Mouse (Mus musculus) kidney, postnatal 36 days (tissue): Measurements from ENCODE around the gene Lgr4.

Experiments used
- DNase-seq, 2 experiments: peaks; one replicate each; pipeline ENCODE4 v3.0.0; 2021 to 2022; ENCODE audit warnings: mixed read lengths in 2 of 2

Gene Lgr4

GRCm38 (mm10) chr2:109953048-109953717 is 35.7 kb downstream of the Lgr4 start:
- DNase-seq, result no peak

DNA sequence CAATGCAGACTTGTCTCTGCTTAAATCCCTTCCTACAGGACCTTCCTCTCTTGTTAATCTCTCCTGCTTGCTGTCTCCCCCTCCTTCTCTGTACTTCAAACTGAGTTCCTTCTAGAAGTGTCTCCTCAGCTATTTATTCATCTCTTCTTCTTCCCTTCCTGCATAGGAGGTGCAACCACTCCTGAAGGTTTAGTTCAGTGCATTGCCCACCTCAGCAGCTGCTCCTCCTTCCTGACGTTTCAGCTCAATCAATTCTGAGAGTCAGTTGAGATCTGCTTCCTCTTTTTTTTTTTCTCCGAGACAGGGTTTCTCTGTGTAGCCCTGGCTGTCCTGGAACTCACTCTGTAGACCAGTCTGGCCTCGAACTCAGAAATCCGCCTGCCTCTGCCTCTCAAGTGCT is 36.4 kb downstream of the Lgr4 start:
- no peak for DNase-seq

GRCm38 (mm10) chr2:109955060-109955459 is 37.6 kb downstream of the Lgr4 start:
- DNase-seq, result no peak

GRCm38 (mm10) chr2:109955910-109956309 is 38.5 kb downstream of the Lgr4 start:
- DNase-seq, result no peak

- no peak for DNase-seq
Observed at GRCm38 (mm10) chr2:109956785-109957184, 39.3 kb downstream of the Lgr4 start.

DNA sequence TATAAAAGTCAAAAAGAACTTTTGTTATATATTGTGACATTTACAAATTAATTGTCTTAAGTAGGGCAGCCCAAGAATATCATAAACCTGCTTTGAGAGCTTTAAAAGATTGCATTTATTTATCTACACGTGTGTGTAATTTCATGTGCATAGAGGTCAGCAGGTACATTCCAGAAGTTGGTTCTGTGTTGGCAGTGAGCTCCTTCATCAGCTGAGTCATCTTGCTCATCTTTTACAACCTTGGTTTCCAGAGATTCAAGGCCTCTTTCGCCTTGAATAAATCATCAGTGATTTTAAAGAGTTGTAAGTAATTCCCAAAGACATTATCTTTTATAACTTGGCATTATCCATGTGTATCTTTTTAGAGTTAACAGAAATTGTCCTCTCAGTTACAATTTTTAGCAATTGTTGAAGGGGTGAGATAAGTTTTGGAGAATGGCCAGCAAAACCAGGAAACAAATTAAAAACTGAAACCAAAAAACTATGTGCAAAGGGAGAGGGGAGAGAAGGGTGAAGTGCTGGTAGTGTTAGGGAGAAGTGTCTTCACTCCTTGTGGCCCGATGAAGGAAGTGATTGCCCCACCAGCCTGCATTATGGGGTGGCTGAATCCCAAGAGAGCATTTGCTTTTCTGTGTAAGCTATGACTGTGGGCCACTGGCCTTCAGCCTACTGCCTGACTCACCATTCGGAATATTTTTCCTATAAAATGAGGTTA is 41.4 kb downstream of the Lgr4 start:
- DNase-seq, result no peak

- no peak for DNase-seq
Observed at GRCm38 (mm10) chr2:109959407-109960075, 42.1 kb downstream of the Lgr4 start.

GRCm38 (mm10) chr2:109960246-109960645 is 42.8 kb downstream of the Lgr4 start:
- DNase-seq, result no peak

- no peak for DNase-seq
Observed at GRCm38 (mm10) chr2:109961174-109961573, 43.7 kb downstream of the Lgr4 start.

DNA sequence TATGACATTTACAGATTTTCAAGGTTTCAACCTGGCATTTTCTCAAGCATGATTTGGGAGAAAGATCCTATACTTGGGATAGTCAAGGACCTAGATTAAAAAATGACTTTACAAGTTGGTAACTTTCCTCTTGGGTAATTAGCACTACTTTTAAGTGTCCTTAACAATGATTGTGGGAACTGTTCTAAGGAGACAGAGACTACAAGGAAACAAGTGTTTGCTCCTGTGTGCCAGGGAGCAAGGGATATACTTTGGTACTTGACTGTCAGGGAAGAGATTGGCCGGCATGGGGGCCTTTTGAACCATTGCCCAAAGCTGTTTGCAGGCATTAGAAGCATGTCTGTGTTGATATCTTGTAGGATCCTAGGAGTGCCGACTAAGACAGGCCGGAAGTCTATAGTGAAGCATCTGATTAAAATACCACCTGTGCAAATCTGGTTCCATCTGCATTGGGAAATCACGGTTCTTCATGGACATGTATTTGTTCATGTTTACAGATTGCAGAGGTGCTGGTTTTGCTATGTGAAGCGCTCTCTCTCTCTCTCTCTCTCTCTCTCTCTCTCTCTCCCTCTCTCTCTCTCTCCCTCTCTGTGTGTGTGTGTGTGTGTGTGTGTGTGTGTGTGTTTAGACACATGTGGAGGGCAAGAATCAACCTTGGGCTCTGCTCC is 46.3 kb downstream of the Lgr4 start:
- DNase-seq, result no peak

GRCm38 (mm10) chr2:109965753-109966420 is 48.4 kb downstream of the Lgr4 start:
- no peak for DNase-seq

DNA sequence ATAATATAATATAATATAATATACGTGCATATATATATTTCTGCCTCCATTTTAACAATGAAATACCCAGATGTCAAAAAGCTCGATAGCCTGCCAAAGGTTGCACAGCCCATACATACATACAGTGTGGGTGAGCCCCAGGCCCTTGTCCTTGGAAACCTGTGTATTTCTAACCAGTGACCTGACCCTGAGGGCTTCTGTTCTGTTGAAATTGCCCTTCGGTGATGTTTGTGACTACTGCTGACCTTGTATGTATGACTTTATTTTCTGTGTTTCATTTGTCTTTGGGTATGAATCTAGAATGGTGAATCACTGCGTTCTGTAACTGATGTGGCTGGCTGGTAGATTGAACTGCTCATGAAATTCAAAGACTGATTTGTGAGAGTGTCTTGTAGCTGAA is 49.4 kb downstream of the Lgr4 start:
- no peak for DNase-seq

DNA sequence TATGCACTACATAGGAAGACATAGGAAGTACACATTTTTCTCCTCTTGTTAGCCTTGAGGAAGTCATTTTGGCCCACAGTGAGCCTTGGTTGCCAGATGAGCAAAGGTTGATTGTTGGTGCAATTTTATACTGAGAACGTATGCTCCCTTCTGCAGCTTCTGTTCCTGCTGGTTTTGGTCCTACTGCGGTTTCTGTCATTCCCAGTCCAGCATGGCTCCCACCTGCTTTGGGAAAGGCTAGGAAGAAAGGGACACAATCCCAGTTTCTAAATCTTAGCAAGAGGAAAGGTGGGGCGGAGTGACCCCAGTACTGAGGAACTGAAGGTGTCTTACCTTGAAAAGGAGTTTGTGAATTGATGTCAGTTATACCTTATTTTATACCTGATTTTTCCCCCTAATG is 51.9 kb downstream of the Lgr4 start:
- DNase-seq, result no peak

- DNase-seq, result no peak
Observed at GRCm38 (mm10) chr2:109969926-109970532, 52.6 kb downstream of the Lgr4 start.

DNA sequence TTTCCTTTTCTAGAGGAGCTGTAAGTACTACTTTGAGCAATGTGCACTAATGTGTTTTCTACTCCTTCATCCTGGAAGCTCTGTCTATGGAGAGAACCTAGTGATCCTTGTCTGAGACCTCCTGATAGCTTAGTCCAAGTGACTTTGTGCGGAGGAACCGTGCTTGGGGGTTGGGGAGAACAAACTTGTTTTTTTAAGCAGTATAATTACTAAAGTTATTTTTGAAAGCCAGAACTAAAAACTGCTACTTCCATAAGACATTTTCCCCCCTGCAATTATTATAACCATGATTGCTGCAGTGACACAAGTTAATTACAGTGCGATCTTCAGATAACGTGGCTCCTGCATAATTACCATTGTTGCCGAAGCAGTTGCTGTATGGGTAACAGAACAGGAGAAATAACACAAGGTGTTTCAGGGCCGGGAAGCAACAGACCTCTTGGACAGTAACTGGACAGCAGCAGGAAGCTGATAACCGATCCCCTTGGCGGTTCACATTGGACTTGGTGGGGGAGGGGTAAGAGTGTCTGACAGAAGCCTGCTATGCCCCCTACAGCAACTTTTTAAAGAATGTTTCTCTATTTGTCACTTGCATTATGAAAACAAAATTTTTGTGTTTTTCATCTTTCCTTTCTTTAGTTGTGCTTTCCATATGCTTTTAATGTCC is 53.4 kb downstream of the Lgr4 start:
- peak in 1 of 2 experiments; percentile 28 for DNase-seq

GRCm38 (mm10) chr2:109972310-109972709 is 54.9 kb downstream of the Lgr4 start:
- no peak for DNase-seq

GRCm38 (mm10) chr2:109972922-109973321 is 55.5 kb downstream of the Lgr4 start:
- DNase-seq, result no peak

DNA sequence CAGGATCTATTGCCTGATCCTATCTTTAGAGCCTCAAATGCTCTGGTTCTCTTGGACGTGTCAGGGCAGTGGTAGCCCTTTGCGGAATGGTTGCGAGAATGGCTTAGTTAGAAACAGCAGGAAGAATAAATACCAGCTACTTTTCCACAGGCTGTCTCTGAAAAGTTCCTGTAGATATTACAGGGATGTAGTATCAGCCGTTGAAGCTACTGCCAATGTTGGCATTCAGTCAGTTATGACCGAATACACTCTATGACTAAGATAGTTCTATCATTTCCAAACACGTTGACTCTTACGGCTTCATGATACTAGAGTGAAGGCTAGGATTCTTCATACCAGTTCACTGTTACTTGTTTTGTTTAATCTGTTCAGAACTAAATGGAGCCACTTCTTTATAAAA is 57.4 kb downstream of the Lgr4 start:
- DNase-seq, result no peak

- DNase-seq, result no peak
Observed at GRCm38 (mm10) chr2:109976181-109976580, 58.7 kb downstream of the Lgr4 start.

DNA sequence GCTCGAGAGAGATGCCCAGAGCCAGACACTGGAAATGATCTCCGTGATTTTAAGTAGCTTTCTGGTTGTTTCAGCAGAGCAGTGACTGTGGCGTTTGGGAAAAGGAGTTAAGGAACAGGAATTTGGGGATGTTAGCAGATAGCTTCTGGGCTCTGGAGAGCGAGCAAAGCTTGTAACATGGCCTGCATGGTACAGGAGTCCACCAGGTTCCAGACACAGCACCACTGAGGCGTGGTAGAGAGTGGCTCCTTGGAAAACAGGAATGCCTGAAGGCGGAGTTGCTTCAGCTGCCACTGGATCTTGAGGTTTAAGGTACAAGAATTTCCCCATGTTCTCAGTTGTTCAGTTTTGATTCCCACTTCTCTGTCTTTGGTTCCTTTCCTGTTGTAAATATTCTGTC is 59.9 kb downstream of the Lgr4 start:
- peak; percentile 56 to 65 for DNase-seq

GRCm38 (mm10) chr2:109979209-109979608 is 61.8 kb downstream of the Lgr4 start:
- DNase-seq, result peak in 1 of 2 experiments; percentile 38

- DNase-seq, result peak; percentile 65 to 87
Observed at GRCm38 (mm10) chr2:109983435-109983834, 66.0 kb downstream of the Lgr4 start.
